Mouse (Mus musculus) liver, embryonic 15.5 days (tissue): Measurements from ENCODE around the gene Tmem107. TPM values are rescaled to one million over a fixed set of nuclear protein-coding genes. Genes with fewer than 3 reads are reported as not detected.

Source experiments
- ATAC-seq: fragments of 200-750 bp; cut with Nextera tagmentation; 2 replicates; pipeline ENCODE4 v1.8.0; 2017; ENCODE audit warnings: moderate number of reproducible peaks, mild to moderate bottlenecking, moderate library complexity; ENCODE audit not compliant: insufficient read depth
- H3K27ac ChIP-seq: fragments of 300-500 bp; sonication (generic); replicated peaks from 2 replicates; pipeline ENCODE4 v1.5.1; 2015; ENCODE audit warnings: mild to moderate bottlenecking, inconsistent platforms
- H3K27me3 ChIP-seq: fragments of 300-500 bp; sonication (generic); 2 replicates; pipeline ENCODE4 v1.6.1; 2015; ENCODE audit warnings: mild to moderate bottlenecking, inconsistent platforms
- H3K36me3 ChIP-seq: fragments of 300-500 bp; sonication (generic); replicated peaks from 2 replicates; pipeline ENCODE4 v1.6.1; 2015; ENCODE audit warnings: moderate library complexity, mild to moderate bottlenecking, inconsistent platforms
- H3K4me1 ChIP-seq: fragments of 300-500 bp; sonication (generic); replicated peaks from 2 replicates; pipeline ENCODE4 v1.6.1; 2015; ENCODE audit warnings: inconsistent platforms
- H3K4me2 ChIP-seq: fragments of 300-500 bp; sonication (generic); 2 replicates; pipeline ENCODE4 v1.6.1; 2015; ENCODE audit warnings: moderate library complexity, mild to moderate bottlenecking, inconsistent platforms
- H3K4me3 ChIP-seq: fragments of 300-500 bp; sonication (generic); replicated peaks from 2 replicates; pipeline ENCODE4 v1.5.1; 2015; ENCODE audit warnings: mild to moderate bottlenecking, inconsistent platforms
- H3K9ac ChIP-seq: fragments of 300-500 bp; sonication (generic); 2 replicates; pipeline ENCODE4 v1.6.1; 2015; ENCODE audit warnings: moderate library complexity, mild to moderate bottlenecking, inconsistent platforms
- H3K9me3 ChIP-seq: fragments of 300-500 bp; sonication (generic); replicated peaks from 2 replicates; pipeline ENCODE4 v1.6.1; 2016; ENCODE audit warnings: inconsistent platforms
- WGBS: fragments of 180-500 bp; shearing (Covaris S2); methylation state at CpG from one replicate; pipeline ENCODE4 v1.1.7; 2015; ENCODE audit warnings: mixed read lengths; ENCODE audit not compliant: insufficient replicate concordance; 5-methylcytosine and 5-hydroxymethylcytosine counted together
- polyA plus RNA-seq: library from polyadenylated mRNA; unstranded; fragments of >200 nt; fragmentation: Nextera tagmentation; extraction: Ambion mirVana; gene quantifications from 2 replicates; pipeline ENCODE4 v1.2.1, GENCODE M21; 2015

The Tmem107 gene
- polyA plus RNA-seq, 1 experiment from 2014 or later, result 21.6 TPM

DNA sequence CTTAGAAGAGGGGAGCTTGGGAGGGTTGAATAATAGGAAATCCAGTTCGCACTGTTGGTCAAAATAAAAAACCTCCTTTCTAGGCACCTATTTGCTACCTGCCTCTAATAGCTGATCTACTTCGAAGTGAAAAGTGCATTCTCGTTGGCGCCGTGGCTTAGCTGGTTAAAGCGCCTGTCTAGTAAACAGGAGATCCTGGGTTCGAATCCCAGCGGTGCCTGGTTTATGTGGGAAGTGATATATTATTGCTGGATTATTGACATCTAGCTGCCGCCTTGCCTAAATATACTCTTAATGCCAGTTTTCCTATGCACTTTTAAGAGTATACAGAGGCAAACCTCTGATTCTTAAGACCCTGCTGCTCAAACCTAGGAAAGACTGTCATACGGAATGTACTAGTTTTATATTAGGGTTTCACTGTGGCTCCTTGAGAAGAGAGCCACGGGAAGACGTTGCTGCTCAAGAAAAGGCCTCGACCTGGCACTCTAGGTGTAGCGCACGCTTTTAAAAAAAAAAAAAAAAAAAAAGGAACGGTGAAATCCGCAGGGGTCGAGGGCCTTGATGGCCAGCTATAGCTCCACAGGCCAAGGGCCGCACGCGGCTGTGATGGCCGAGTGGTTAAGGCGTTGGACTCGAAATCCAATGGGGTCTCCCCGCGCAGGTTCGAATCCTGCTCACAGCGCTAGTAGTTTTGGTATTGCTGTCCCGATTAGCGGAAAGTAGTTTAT lies 39.9 kb downstream of the Tmem107 start:
- H3K36me3 ChIP-seq, result peaks cover 41% of the 10 kb centered on the region
- peak overlapping the region; percentile 58 for H3K4me3 ChIP-seq
- H3K27me3 ChIP-seq, result peaks cover 34% of the 10 kb centered on the region
- H3K4me2 ChIP-seq, result peak overlapping the region; percentile 69
- H3K4me1 ChIP-seq, result peaks cover 33% of the 10 kb centered on the region
- peak overlapping the region; percentile 46; the same call in 1 of the 2 replicates for H3K9ac ChIP-seq
- H3K27ac ChIP-seq, result peak overlapping the region; percentile 51
- no peaks in the 10 kb centered on the region for H3K9me3 ChIP-seq
- WGBS, result under 1% methylated on average over 30 of the region's 30 CpGs
- peak; percentile 69 for ATAC-seq

GRCm38 (mm10) chr11:69111051-69111810 lies 40.6 kb downstream of the Tmem107 start:
- no peaks in the 10 kb centered on the region for H3K9me3 ChIP-seq
- peak overlapping the region; percentile 46 for H3K9ac ChIP-seq
- H3K36me3 ChIP-seq, result peaks cover 33% of the 10 kb centered on the region
- 3% methylated on average over 21 of the region's 21 CpGs for WGBS
- no peak for ATAC-seq
- peak overlapping the region; percentile 69 for H3K4me2 ChIP-seq
- peak overlapping the region; percentile 58 for H3K4me3 ChIP-seq
- peaks cover 40% of the 10 kb centered on the region for H3K27me3 ChIP-seq
- H3K27ac ChIP-seq, result 0 out of 2 replicates have a peak overlapping the region, but pooled peaks have one; percentile 9
- peaks cover 33% of the 10 kb centered on the region for H3K4me1 ChIP-seq

DNA sequence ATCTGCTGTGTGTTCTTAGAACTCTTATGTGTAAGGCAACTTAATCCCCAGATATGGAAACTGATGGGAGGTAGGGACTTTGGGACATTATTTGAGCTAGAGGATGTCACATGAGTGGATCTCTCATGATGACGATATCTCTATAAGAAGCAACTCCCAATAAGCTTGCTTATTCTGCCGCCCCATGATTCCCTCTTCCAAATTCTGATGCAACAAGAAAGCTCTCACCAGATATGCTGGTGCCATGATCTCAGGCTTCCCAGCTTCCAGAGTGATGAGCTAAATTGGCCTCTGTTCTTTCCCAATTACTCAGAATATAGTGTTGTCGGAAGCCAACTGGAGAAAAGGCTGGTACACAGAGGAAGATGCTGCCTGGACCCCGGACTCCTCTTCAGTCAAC lies 41.3 kb downstream of the Tmem107 start:
- H3K4me2 ChIP-seq, result peak overlapping the region; percentile 69; the same call in 1 of the 2 replicates

GRCm38 (mm10) chr11:69114018-69114417 lies 43.4 kb downstream of the Tmem107 start:
- no peaks in the 10 kb centered on the region for H3K9me3 ChIP-seq
- H3K4me3 ChIP-seq, result no peak overlapping the region
- H3K27me3 ChIP-seq, result peaks cover 61% of the 10 kb centered on the region
- H3K9ac ChIP-seq, result no peak overlapping the region
- no peak for ATAC-seq
- H3K36me3 ChIP-seq, result peaks cover 7% of the 10 kb centered on the region
- peaks cover 52% of the 10 kb centered on the region for H3K4me1 ChIP-seq
- 37% methylated on average over 3 of the region's 3 CpGs for WGBS
- H3K4me2 ChIP-seq, result no peak overlapping the region
- H3K27ac ChIP-seq, result no peak overlapping the region

More for the DNA sequence above, 41.3 kb downstream of the Tmem107 start:
- 45% methylated on average over 4 of the region's 4 CpGs for WGBS
- Histone ChIP-seq H3K27ac (no peak overlapping the region), H3K4me3 (no peak overlapping the region), H3K27me3 (peaks cover 45% of the 10 kb centered on the region), H3K36me3 (peaks cover 28% of the 10 kb centered on the region), H3K4me1 (peaks cover 34% of the 10 kb centered on the region), H3K9me3 (no peaks in the 10 kb centered on the region), H3K9ac (0 out of 2 replicates have a peak overlapping the region, but pooled peaks have one; percentile 2)
- no peak for ATAC-seq

DNA sequence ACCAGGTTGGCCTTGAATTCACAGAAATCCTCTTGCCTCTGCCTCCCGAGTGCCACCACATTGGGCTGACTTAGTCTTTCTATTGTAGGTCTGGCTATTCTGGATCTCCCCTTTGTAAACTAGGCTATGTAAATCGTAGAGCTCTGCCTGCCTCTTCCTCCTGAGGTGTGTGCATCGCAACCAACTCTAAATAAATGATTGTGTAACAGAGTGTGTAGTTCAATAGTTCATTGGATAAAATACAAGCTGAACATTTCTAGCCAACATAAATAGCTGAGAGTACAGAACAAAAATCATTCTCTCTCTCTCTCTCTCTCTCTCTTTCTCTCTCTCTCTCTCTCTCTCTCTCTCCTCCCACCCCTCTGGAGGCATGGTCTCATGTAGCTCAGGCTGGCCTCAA lies 44.0 kb downstream of the Tmem107 start:
- no peak overlapping the region for H3K4me3 ChIP-seq
- WGBS, result 47% methylated on average over 3 of the region's 3 CpGs
- H3K9me3 ChIP-seq, result no peaks in the 10 kb centered on the region
- H3K4me1 ChIP-seq, result peaks cover 52% of the 10 kb centered on the region
- peaks cover 67% of the 10 kb centered on the region for H3K27me3 ChIP-seq
- no peak overlapping the region for H3K27ac ChIP-seq
- H3K36me3 ChIP-seq, result peaks cover under 1% of the 10 kb centered on the region; the same call in 1 of the 2 replicates
- no peak for ATAC-seq
- H3K4me2 ChIP-seq, result no peak overlapping the region
- no peak overlapping the region for H3K9ac ChIP-seq

DNA sequence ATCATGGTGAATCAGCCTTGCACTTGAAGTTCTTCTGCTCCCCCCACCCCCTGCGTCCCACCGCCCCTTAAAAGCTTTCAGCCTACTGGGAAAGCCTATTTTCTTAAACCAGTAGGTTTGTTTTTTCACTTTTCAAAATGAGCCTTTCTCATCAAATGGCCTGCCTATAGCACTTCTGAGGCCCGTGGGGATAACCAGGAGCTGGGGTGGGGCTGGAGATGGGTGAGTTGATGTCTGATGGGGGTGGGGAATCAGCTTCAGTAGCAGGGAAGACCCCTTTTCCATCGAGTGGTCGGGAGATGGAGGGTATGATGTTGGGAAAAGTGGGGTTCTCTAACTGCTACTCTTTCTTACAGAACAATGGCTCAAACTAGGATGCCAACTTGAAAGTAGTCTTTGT lies 46.2 kb downstream of the Tmem107 start:
- H3K4me2 ChIP-seq, result peak overlapping the region; percentile 98
- ATAC-seq, result no peak
- 44% methylated on average over 5 of the region's 5 CpGs for WGBS

DNA sequence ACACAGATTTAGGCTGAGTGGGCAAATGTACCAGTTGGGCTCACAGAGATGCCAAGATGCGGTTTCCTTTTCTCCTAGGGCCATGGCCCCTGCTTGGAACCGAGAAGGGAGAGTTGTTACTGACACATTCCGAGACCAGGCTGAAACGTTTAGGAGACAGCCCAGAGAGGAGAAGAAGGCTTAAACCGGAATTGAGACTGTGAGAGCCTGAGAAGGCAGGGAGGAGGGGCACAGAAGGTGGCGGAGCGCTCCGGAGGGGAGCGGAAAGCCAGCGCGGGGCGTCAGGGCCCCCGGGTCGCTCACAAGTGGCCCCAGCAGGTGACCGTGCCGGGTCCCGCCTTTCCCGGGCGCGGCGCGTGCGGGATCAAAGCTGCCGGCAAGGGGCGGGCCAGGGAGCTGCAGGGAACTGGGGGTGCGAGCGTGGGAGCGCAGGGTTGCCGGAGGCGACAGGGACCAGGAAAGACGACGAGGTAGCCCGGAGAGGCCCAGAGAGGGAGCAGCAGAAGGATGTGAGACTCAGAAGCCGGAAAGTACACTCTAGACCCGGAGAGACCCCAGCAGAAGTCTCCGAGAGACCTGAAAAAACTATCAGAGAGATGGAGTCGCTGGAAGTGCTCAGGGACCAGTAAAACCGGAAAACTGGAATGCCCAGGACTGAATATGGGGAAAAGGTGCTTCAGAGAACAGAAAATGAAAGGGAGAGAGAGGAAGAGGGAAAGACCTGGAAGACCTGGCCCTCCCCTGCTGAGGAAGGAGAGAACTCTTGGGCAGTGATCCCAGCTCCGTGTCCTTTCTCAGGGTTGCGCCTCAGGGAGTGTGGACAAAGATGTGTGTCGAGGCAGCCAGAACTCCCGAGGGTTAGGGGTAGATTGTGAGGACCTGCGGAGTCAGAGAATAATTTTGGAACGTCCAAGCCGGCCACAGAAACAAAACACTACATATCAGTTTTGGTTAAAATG lies 47.4 kb downstream of the Tmem107 start:
- Histone ChIP-seq H3K4me2 (peak overlapping the region; percentile 98), H3K9ac (peak overlapping the region; percentile 70), H3K4me1 (peaks cover 59% of the 10 kb centered on the region), H3K27ac (peak overlapping the region; percentile 34), H3K36me3 (no peaks in the 10 kb centered on the region), H3K9me3 (no peaks in the 10 kb centered on the region), H3K27me3 (peaks cover 79% of the 10 kb centered on the region), H3K4me3 (peak overlapping the region; percentile 71)
- WGBS, result under 1% methylated on average over 45 of the region's 45 CpGs
- ATAC-seq, result peak; percentile 36

More for the DNA sequence above, 46.2 kb downstream of the Tmem107 start:
- Histone ChIP-seq H3K36me3 (no peaks in the 10 kb centered on the region), H3K27ac (no peak overlapping the region), H3K9ac (no peak overlapping the region), H3K4me1 (peaks cover 51% of the 10 kb centered on the region), H3K4me3 (no peak overlapping the region), H3K9me3 (no peaks in the 10 kb centered on the region), H3K27me3 (peaks cover 79% of the 10 kb centered on the region)

- Histone ChIP-seq H3K4me3 (peak overlapping the region; percentile 71), H3K27me3 (peaks cover 74% of the 10 kb centered on the region), H3K9ac (peak overlapping the region; percentile 70), H3K4me2 (peak overlapping the region; percentile 98), H3K27ac (no peak overlapping the region), H3K4me1 (peaks cover 65% of the 10 kb centered on the region), H3K36me3 (no peaks in the 10 kb centered on the region), H3K9me3 (no peaks in the 10 kb centered on the region)
- WGBS, result 2% methylated on average over 15 of the region's 15 CpGs
- no peak for ATAC-seq
These were observed 48.2 kb downstream of the Tmem107 start for GRCm38 (mm10) chr11:69118765-69119164.

DNA sequence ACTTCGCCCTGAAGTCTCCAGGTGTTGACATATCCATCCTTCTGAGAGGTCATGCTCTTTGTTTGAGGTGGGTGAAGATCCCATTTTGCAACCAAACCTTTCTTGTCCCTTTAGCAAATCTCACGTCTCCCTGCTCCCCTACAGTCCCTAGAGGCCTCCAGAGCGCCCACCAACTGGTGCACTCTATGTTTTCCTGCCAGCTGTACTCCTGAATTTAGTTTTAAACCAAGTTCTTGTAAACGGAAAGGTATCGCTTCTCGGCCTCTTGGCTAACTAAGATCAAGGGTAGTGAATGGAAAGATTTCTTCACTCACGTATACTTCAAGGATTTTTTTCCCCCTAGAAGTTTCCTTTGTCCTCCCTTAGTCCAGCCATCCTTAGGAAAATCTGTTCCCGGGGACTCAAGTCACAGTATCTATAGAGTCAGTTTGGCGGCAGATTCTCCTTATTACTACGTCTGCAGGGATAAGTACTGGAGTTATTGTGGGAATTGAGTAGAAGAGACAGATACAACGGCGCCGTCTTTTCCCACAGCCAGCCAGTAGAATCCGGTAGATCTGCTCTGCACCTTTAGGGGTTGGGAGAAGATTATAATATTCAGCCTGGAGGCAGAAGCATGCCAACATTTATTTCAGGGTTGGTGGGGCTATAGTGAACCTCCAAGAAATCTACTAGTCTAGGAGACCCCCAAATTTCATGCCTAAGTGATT lies 49.0 kb downstream of the Tmem107 start:
- Histone ChIP-seq H3K4me3 (peak overlapping the region; percentile 71), H3K27ac (no peak overlapping the region), H3K27me3 (peaks cover 74% of the 10 kb centered on the region), H3K4me2 (peak overlapping the region; percentile 98), H3K4me1 (peaks cover 69% of the 10 kb centered on the region), H3K36me3 (no peaks in the 10 kb centered on the region), H3K9ac (no peak overlapping the region), H3K9me3 (no peaks in the 10 kb centered on the region)
- WGBS, result 38% methylated on average over 14 of the region's 14 CpGs
- ATAC-seq, result no peak
